Mouse (Mus musculus): ENCODE measurements at regions not wholly inside any gene's neighbourhood (a gene's known extent, or its start where the extent isn't known, plus 50 kb on each side); places are given as distances from the start of the nearest gene placed in this dataset.

DNA sequence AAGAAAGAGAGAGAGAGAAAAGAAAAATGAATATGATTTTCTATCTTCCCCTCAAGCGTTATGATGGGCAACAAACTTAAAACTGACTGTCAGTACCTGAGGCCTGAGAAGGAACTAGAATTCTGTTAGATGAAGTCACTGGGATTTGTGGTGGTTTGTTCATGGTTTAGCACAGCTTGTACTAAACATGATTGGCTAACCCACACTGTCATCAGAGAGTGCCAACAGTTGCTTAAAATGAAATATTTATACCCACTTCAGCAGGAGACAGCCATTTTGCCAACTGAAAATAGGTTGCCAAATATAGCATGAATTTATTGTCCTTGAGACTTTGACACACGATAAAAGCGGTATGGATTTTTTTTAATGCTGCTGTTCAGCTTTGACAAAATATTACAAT lies 360.5 kb upstream of the Slc24a2 start:
- no peak overlapping the region for H3K4me3 ChIP-seq (ENCODE audit: insufficient read depth, low read length)
- TF ChIP-seq POLR2A (IDR thresholded peaks at IDR 0.05; ENCODE audit: borderline replicate concordance, low read depth, low read length) (no peak), CTCF (IDR thresholded peaks at IDR 0.05; ENCODE audit: low read depth, low read length) (no peak)
- no peaks in the 10 kb centered on the region for H3K4me1 ChIP-seq (ENCODE audit: control insufficient read depth, insufficient read depth, low read length)
- H3K27ac ChIP-seq (ENCODE audit: insufficient read depth, low read depth, low read length): no peak overlapping the region

DNA sequence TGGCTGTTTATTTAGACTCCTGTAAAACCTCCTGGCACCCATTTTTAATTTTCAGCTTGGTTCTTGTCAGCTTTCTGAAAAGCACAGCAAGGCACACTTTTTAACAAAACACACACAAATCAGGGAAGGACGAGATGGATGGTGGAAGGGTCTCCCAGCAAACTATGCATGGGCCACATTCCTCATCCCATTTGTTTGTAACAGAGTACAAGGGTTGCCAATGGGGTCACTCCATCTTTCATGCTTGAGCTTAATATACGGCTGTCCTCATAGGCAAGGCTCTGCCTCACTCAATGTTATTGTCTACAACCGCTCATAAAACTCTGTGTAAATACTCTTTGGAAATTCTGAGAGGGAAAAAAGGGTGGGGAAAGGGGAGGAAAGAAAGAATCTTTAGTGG lies 347.9 kb upstream of the Slc24a2 start:
- no peaks in the 10 kb centered on the region for H3K4me1 ChIP-seq (ENCODE audit: control insufficient read depth, insufficient read depth, low read length)
- TF ChIP-seq CTCF (IDR thresholded peaks at IDR 0.05; ENCODE audit: low read depth, low read length): no peak
- TF ChIP-seq POLR2A (IDR thresholded peaks at IDR 0.05; ENCODE audit: borderline replicate concordance, low read depth, low read length): no peak
- H3K27ac ChIP-seq (ENCODE audit: insufficient read depth, low read depth, low read length): no peak overlapping the region
- no peak overlapping the region for H3K4me3 ChIP-seq (ENCODE audit: insufficient read depth, low read length)

DNA sequence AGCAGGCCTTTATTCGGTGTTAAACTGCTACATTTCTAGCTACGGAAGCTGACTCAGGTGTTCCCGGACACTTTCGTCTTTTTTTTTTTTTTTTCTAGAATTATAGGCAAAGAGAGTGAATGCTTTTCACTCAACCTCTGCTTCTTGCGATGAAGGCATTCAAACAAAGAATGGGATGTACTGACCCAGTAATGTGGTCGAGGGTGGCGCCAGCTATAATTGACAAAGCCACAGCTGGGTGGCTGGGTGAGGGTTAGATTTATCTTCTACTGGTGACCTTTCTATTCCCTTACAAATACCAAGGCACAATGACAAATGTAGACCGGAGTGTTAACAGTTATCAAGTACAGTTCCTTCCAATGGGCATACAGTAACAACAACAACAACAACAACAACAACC lies 340.7 kb upstream of the Slc24a2 start:
- no peak overlapping the region for H3K4me3 ChIP-seq (ENCODE audit: insufficient read depth, low read length)
- TF ChIP-seq CTCF (IDR thresholded peaks at IDR 0.05; ENCODE audit: low read depth, low read length) (no peak), POLR2A (IDR thresholded peaks at IDR 0.05; ENCODE audit: borderline replicate concordance, low read depth, low read length) (no peak)
- no peaks in the 10 kb centered on the region for H3K4me1 ChIP-seq (ENCODE audit: control insufficient read depth, insufficient read depth, low read length)
- no peak overlapping the region for H3K27ac ChIP-seq (ENCODE audit: insufficient read depth, low read depth, low read length)

DNA sequence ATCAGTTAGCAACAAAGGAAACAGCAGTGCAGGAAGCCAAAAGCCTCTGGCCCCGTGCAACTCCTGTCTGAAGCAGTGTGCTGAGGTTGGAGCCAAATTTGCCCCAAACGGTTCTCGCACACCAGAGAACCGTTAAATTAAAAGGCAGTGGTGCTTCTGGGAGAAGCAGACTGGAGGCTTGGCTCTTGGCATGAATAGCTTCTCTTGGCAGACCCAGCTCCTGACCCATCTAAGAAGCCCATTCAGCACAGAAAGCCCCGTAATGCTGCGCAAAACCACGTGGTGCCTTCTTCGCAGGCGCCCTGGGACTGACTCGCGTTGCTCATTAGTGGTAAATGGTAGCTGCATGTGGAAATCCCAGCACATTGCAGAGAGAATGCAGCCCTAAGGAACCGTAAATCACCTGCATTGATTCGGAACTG lies 340.2 kb upstream of the Slc24a2 start:
- no peak overlapping the region for H3K27ac ChIP-seq (ENCODE audit: insufficient read depth, low read depth, low read length)
- no peak overlapping the region for H3K4me3 ChIP-seq (ENCODE audit: insufficient read depth, low read length)
- TF ChIP-seq CTCF (IDR thresholded peaks at IDR 0.05; ENCODE audit: low read depth, low read length) (no peak), POLR2A (IDR thresholded peaks at IDR 0.05; ENCODE audit: borderline replicate concordance, low read depth, low read length) (no peak)
- H3K4me1 ChIP-seq (ENCODE audit: control insufficient read depth, insufficient read depth, low read length): no peaks in the 10 kb centered on the region

DNA sequence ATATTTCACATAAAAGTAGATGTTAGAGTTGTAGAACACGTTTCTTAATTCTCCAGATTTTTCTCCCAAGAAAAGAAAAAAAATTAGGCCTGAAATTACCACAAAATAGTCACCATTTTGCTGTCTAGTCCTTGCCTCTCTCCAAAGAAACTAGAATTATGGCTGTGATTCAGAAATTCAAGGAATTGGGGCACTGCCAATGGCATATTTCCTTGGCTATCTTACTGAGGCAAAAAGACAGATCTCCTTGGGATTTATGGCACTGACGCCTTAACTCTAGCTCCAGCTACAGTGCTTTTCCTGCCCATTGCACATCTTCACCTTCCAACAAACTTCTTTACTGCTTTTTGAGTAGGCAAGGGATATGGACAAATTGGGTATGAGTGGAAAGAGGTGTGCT lies 336.3 kb upstream of the Slc24a2 start:
- H3K4me3 ChIP-seq (ENCODE audit: insufficient read depth, low read length): no peak overlapping the region
- H3K27ac ChIP-seq (ENCODE audit: insufficient read depth, low read depth, low read length): no peak overlapping the region
- no peaks in the 10 kb centered on the region for H3K4me1 ChIP-seq (ENCODE audit: control insufficient read depth, insufficient read depth, low read length)
- no peak for TF ChIP-seq CTCF (IDR thresholded peaks at IDR 0.05; ENCODE audit: low read depth, low read length)
- TF ChIP-seq POLR2A (IDR thresholded peaks at IDR 0.05; ENCODE audit: borderline replicate concordance, low read depth, low read length): no peak

DNA sequence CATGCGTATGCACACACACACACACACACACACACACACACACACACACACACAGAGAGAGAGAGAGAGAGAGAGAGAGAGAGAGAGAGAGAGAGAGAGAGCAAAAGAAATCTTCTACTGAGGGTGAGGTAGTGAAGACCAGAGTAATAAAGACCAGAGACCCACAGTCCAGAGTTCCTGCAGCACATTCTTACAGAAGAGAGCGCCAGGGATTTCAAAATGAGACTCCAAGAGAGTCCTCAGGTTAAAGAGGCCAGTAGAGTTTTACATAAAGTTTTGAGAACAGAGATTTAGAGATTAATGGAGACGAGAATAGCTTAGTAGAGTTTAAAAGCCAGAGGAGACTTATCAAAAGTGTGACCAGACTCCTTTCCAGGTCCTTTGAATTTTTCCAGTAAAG lies 324.6 kb upstream of the Slc24a2 start:
- no peak for TF ChIP-seq POLR2A (IDR thresholded peaks at IDR 0.05; ENCODE audit: borderline replicate concordance, low read depth, low read length)
- no peak for TF ChIP-seq CTCF (IDR thresholded peaks at IDR 0.05; ENCODE audit: low read depth, low read length)
- no peak overlapping the region for H3K27ac ChIP-seq (ENCODE audit: insufficient read depth, low read depth, low read length)
- no peak overlapping the region for H3K4me3 ChIP-seq (ENCODE audit: insufficient read depth, low read length)
- H3K4me1 ChIP-seq (ENCODE audit: control insufficient read depth, insufficient read depth, low read length): no peaks in the 10 kb centered on the region
